Mouse (Mus musculus) left cerebral cortex, postnatal 4 days (tissue): ENCODE data around the gene Mroh2a. TPM values are rescaled to one million over a fixed set of nuclear protein-coding genes. Genes with fewer than 3 reads are reported as not detected.
A peak's percentile ranks its signal among the peaks of the same experiment; 100 is the strongest.

Experiments
- DNase-seq: peaks from one replicate; pipeline ENCODE4 v3.0.0-alpha.2; 2022
- intact Hi-C: fragments of 180-260 bp; cut with DNase I; formaldehyde crosslinking; loops from one replicate; pipeline ENCODE4 v1.15.1; 2025
- total RNA-seq, 2 experiments: library from RNA; stranded (reverse); gene quantifications; 2 replicates each; pipeline ENCODE4 v1.2.3; 2021

Mroh2a gene
- total RNA-seq, 2 experiments from 2014 or later, result 0.04 to 0.20 TPM

- intact Hi-C loops, result no loop called here
- DNase-seq, result no peak
Observed at GRCm38 (mm10) chr1:88275078-88275680, 48.4 kb downstream of the Mroh2a start.

GRCm38 (mm10) chr1:88275698-88276523 is 49.1 kb downstream of the Mroh2a start:
- intact Hi-C loops, result no loop called here
- no peak for DNase-seq

- intact Hi-C loops, result no loop called here
- no peak for DNase-seq
Observed at GRCm38 (mm10) chr1:88276524-88277097, 49.8 kb downstream of the Mroh2a start.

- intact Hi-C loops, result no loop called here
Observed at GRCm38 (mm10) chr1:88277098-88277817, 50.5 kb downstream of the Mroh2a start, which contains the start of the genes Hjurp and Trpm8. Hjurp (minus strand) TSS chr1:88277633. Trpm8 (plus strand) TSS chr1:88277661.

GRCm38 (mm10) chr1:88277818-88278511 is 51.2 kb downstream of the Mroh2a start:
- DNase-seq, result no peak
- intact Hi-C loops, result no loop called here

More at GRCm38 (mm10) chr1:88277098-88277817, 50.5 kb downstream of the Mroh2a start, which contains the start of the genes Hjurp and Trpm8:
- DNase-seq, result peak; percentile 100

- DNase-seq, result no peak
Observed at GRCm38 (mm10) chr1:88279111-88280005, 52.6 kb downstream of the Mroh2a start.

GRCm38 (mm10) chr1:88280006-88280690 is 53.4 kb downstream of the Mroh2a start:
- no peak for DNase-seq

More at GRCm38 (mm10) chr1:88279111-88280005, 52.6 kb downstream of the Mroh2a start:
- intact Hi-C loops, result loop anchor here (10.0 kb wide), 2 partner anchors 125 to 275 kb away; partner anchors contain the start of gene Usp40

GRCm38 (mm10) chr1:88282301-88282700 is 55.5 kb downstream of the Mroh2a start:
- intact Hi-C loops, result loop anchor here (10.0 kb wide), 2 partner anchors 128 to 278 kb away; partner anchors contain the start of gene Usp40
- no peak for DNase-seq

More at GRCm38 (mm10) chr1:88280006-88280690, 53.4 kb downstream of the Mroh2a start:
- intact Hi-C loops, result loop anchor here (10.0 kb wide), 2 partner anchors 125 to 275 kb away; partner anchors contain the start of gene Usp40

GRCm38 (mm10) chr1:88283376-88284227 is 56.8 kb downstream of the Mroh2a start:
- intact Hi-C loops, result loop anchor here (10.0 kb wide), 2 partner anchors 129 to 279 kb away; partner anchors contain the start of gene Usp40
- DNase-seq, result no peak

- intact Hi-C loops, result loop anchor here (10.0 kb wide), 2 partner anchors 130 to 280 kb away; partner anchors contain the start of gene Usp40
Observed at GRCm38 (mm10) chr1:88284228-88284945, 57.6 kb downstream of the Mroh2a start.

GRCm38 (mm10) chr1:88284946-88285320 is 58.1 kb downstream of the Mroh2a start:
- DNase-seq, result no peak
- intact Hi-C loops, result loop anchor here (10.0 kb wide), 2 partner anchors 130 to 280 kb away; partner anchors contain the start of gene Usp40

More at GRCm38 (mm10) chr1:88284228-88284945, 57.6 kb downstream of the Mroh2a start:
- DNase-seq, result no peak

- intact Hi-C loops, result loop anchor here (10.0 kb wide), 2 partner anchors 131 to 281 kb away; partner anchors contain the start of gene Usp40
Observed at GRCm38 (mm10) chr1:88285652-88286051, 58.9 kb downstream of the Mroh2a start.

GRCm38 (mm10) chr1:88286136-88286845 is 59.5 kb downstream of the Mroh2a start:
- intact Hi-C loops, result loop anchor here (10.0 kb wide), 2 partner anchors 131 to 281 kb away; partner anchors contain the start of gene Usp40
- no peak for DNase-seq

More at GRCm38 (mm10) chr1:88285652-88286051, 58.9 kb downstream of the Mroh2a start:
- no peak for DNase-seq

- no peak for DNase-seq
- intact Hi-C loops, result loop anchor here (10.0 kb wide), 2 partner anchors 132 to 282 kb away; partner anchors contain the start of gene Usp40
Observed at GRCm38 (mm10) chr1:88286887-88287696, 60.3 kb downstream of the Mroh2a start.

GRCm38 (mm10) chr1:88287697-88287980 is 60.9 kb downstream of the Mroh2a start:
- peak; percentile 68 for DNase-seq
- intact Hi-C loops, result loop anchor here (10.0 kb wide), 2 partner anchors 133 to 283 kb away; partner anchors contain the start of gene Usp40
